In genomic region chr11:76945386-76946202, GRCm38 (mm10) we compare ENCODE assay signal across 8 mouse cellular contexts. TPM values are rescaled to one million over a fixed set of nuclear protein-coding genes. Genes with fewer than 3 reads are reported as not detected.
DNase-seq lines count a peak whose midpoint lies in the region; ATAC-seq and TF ChIP-seq lines count a peak whose summit lies in the region.

No protein-coding gene starts in this region.

- under 1% methylated on average over 58 of the region's 58 CpGs for WGBS in cerebellum, adult 2 months
- under 1% methylated on average over 58 of the region's 58 CpGs for WGBS in hindbrain, embryonic 10.5 days
- WGBS in lung, postnatal 0 days, result under 1% methylated on average over 48 of the region's 58 CpGs

- peak; percentile 94 for DNase-seq in MEL (ENCODE audit: low read depth, low spot score)
- peak; percentile 93 to 97 for DNase-seq in cerebellum, adult 2 months
- peak; percentile 91 for DNase-seq in forelimb bud, embryonic 11.5 days (ENCODE audit: low read depth, low spot score)
- peak; percentile 92 for DNase-seq in hindbrain, embryonic 10.5 days (ENCODE audit: low spot score)
- peak; percentile 88 for DNase-seq in layer of hippocampus, adult 9-11 months
- peak; percentile 93 for DNase-seq in lung, postnatal 0 days (ENCODE audit: low spot score)
- DNase-seq in ovary, postnatal 14 days (ENCODE audit: low spot score), result peak; percentile 96
- DNase-seq in thymus, postnatal 14 days, result peak; percentile 96

- peak overlapping the region; percentile 79 for H3K4me2 ChIP-seq in lung, postnatal 0 days (replicated peaks; ENCODE audit: low read depth, low read length)

- H3K36me3 ChIP-seq in MEL (ENCODE audit: control insufficient read depth in 1 of 2, insufficient read depth in 2 of 2, low read length in 2 of 2), result peaks cover 8 to 18% of the 10 kb centered on the region in 2 experiments
- peaks cover 23% of the 10 kb centered on the region for H3K36me3 ChIP-seq in hindbrain, embryonic 10.5 days
- no peaks in the 10 kb centered on the region for H3K36me3 ChIP-seq in lung, postnatal 0 days (ENCODE audit: insufficient read depth, low read length)

- peak overlapping the region; percentile 94 for H3K9ac ChIP-seq in MEL (ENCODE audit: control insufficient read depth, low read depth, low read length, poor library complexity, severe bottlenecking)
- peak overlapping the region; percentile 72 for H3K9ac ChIP-seq in lung, postnatal 0 days (replicated peaks; ENCODE audit: low read depth)

- peaks cover 9 to 12% of the 10 kb centered on the region in 2 experiments for H3K4me1 ChIP-seq in MEL (ENCODE audit: control insufficient read depth in 1 of 2, insufficient read depth in 2 of 2, low read length in 2 of 2)
- no peaks in the 10 kb centered on the region; the same call in 1 of the 2 replicates for H3K4me1 ChIP-seq in cerebellum, adult 2 months (ENCODE audit: control insufficient read depth, insufficient read depth, low read length)
- H3K4me1 ChIP-seq in hindbrain, embryonic 10.5 days (replicated peaks), result peaks cover 20% of the 10 kb centered on the region
- H3K4me1 ChIP-seq in lung, postnatal 0 days (ENCODE audit: insufficient read depth, low read depth, low read length), result no peaks in the 10 kb centered on the region; the same call in 1 of the 2 replicates

- peak; percentile 81 to 87 for TF ChIP-seq POLR2A in MEL (IDR thresholded peaks at IDR 0.05; ENCODE audit: control insufficient read depth in 1 of 2, insufficient read depth in 1 of 2, low read depth in 1 of 2, low read length in 2 of 2, poor library complexity in 1 of 2)
- TF ChIP-seq POLR2A in cerebellum, adult 2 months (IDR thresholded peaks at IDR 0.05; ENCODE audit: borderline replicate concordance, insufficient read depth, low read length), result peak; percentile 61; the same call in 1 of the 2 replicates

- TF ChIP-seq EP300 in MEL (IDR thresholded peaks at IDR 0.05; ENCODE audit: low read depth in 1 of 2, low read length in 2 of 2), result peak in 1 of 2 experiments; percentile 31; a peak in 1 of 4 replicates
- TF ChIP-seq EP300 in lung, postnatal 0 days (IDR thresholded peaks at IDR 0.05), result no peak

- peaks cover 16% of the 10 kb centered on the region for H3K79me2 ChIP-seq in MEL (ENCODE audit: control insufficient read depth, insufficient read depth, low read length, poor library complexity)

- no peaks in the 10 kb centered on the region for H3K9me3 ChIP-seq in MEL (replicated peaks; ENCODE audit: insufficient read depth, low read length)
- H3K9me3 ChIP-seq in hindbrain, embryonic 10.5 days, result no peaks in the 10 kb centered on the region
- no peaks in the 10 kb centered on the region for H3K9me3 ChIP-seq in lung, postnatal 0 days (ENCODE audit: low read length)

- H3K27ac ChIP-seq in MEL (ENCODE audit: control insufficient read depth, low read depth, low read length), result peak overlapping the region; percentile 57
- H3K27ac ChIP-seq in cerebellum, adult 2 months (ENCODE audit: insufficient read depth, low read length), result peak overlapping the region; percentile 84
- peak overlapping the region; percentile 96 for H3K27ac ChIP-seq in hindbrain, embryonic 10.5 days
- peak overlapping the region; percentile 87 for H3K27ac ChIP-seq in lung, postnatal 0 days (ENCODE audit: low read length)

- TF ChIP-seq RAD21 in MEL (IDR thresholded peaks at IDR 0.05; ENCODE audit: low read depth, low read length), result no peak

- no peak for TF ChIP-seq CTCF in MEL (IDR thresholded peaks at IDR 0.05 in 2 of 3, conservative IDR thresholded peaks at IDR 0.05 in 1 of 3; ENCODE audit: control insufficient read depth in 1 of 3, insufficient read depth in 1 of 3, low read depth in 2 of 3, low read length in 3 of 3, poor library complexity in 1 of 3, severe bottlenecking in 1 of 3)
- TF ChIP-seq CTCF in cerebellum, adult 2 months (IDR thresholded peaks at IDR 0.05; ENCODE audit: borderline replicate concordance, insufficient read depth, low read depth, low read length), result no peak
- no peak for TF ChIP-seq CTCF in lung, postnatal 0 days (IDR thresholded peaks at IDR 0.05)

- peak overlapping the region; percentile 88 to 90 for H3K4me3 ChIP-seq in MEL (ENCODE audit: control insufficient read depth in 1 of 2, insufficient read depth in 1 of 2, low read depth in 2 of 2, low read length in 2 of 2)
- H3K4me3 ChIP-seq in cerebellum, adult 2 months (replicated peaks; ENCODE audit: insufficient read depth, low read depth, low read length), result peak overlapping the region; percentile 95
- H3K4me3 ChIP-seq in hindbrain, embryonic 10.5 days, result peak overlapping the region; percentile 95
- H3K4me3 ChIP-seq in lung, postnatal 0 days (ENCODE audit: low read depth, low read length), result peak overlapping the region; percentile 79

- peaks cover 5 to 13% of the 10 kb centered on the region in 2 experiments for H3K27me3 ChIP-seq in MEL (ENCODE audit: control insufficient read depth in 1 of 2, insufficient read depth in 2 of 2, low read length in 2 of 2)
- H3K27me3 ChIP-seq in cerebellum, adult 2 months (ENCODE audit: control insufficient read depth, insufficient read depth, low read length), result no peaks in the 10 kb centered on the region
- H3K27me3 ChIP-seq in hindbrain, embryonic 10.5 days (ENCODE audit: insufficient read depth, poor library complexity, severe bottlenecking), result no peaks in the 10 kb centered on the region
- no peaks in the 10 kb centered on the region for H3K27me3 ChIP-seq in lung, postnatal 0 days (replicated peaks; ENCODE audit: insufficient read depth, low read length)

- peak; percentile 96 for ATAC-seq in lung, postnatal 0 days

TF ChIP-seq in MEL, 35 proteins besides CTCF, POLR2A, EP300 and RAD21 (continues in another document):
- TF ChIP-seq MAFK (IDR thresholded peaks at IDR 0.05; ENCODE audit: borderline replicate concordance, low read depth, low read length) (peak; percentile 100), JUND (IDR thresholded peaks at IDR 0.05; ENCODE audit: low read depth, low read length) (no peak), RCOR1 (IDR thresholded peaks at IDR 0.05; ENCODE audit: low read depth, low read length) (peak; percentile 34; the same call in 1 of the 2 replicates), MAZ (IDR thresholded peaks at IDR 0.05; ENCODE audit: low read depth, low read length) (peak; percentile 91; the same call in 1 of the 2 replicates), ZNF384 (IDR thresholded peaks at IDR 0.05; ENCODE audit: low read depth, low read length) (no peak), KAT2A (conservative IDR thresholded peaks at IDR 0.05; ENCODE audit: low read depth, low read length) (peak; percentile 61; the same call in 1 of the 2 replicates), ZC3H11A (IDR thresholded peaks at IDR 0.05; ENCODE audit: low read depth, low read length) (no peak), SIN3A (IDR thresholded peaks at IDR 0.05; ENCODE audit: low read length) (peak; percentile 93), MXI1 (IDR thresholded peaks at IDR 0.05; ENCODE audit: low read depth, low read length) (0 out of 2 replicates have a peak, but pooled peaks have one; percentile 34), UBTF (IDR thresholded peaks at IDR 0.05; ENCODE audit: borderline replicate concordance, insufficient read depth, low read depth, low read length) (0 out of 2 replicates have a peak, but pooled peaks have one; percentile 78), E2F4 (IDR thresholded peaks at IDR 0.05; ENCODE audit: borderline replicate concordance, low read depth, low read length) (no peak), CHD1 (IDR thresholded peaks at IDR 0.05; ENCODE audit: low read depth, low read length) (no peak), ZMIZ1 (IDR thresholded peaks at IDR 0.05; ENCODE audit: low read depth, low read length) (peak; percentile 29; the same call in 1 of the 2 replicates), HCFC1 (IDR thresholded peaks at IDR 0.05; ENCODE audit: low read depth, low read length) (peak; percentile 93), ELF1 (IDR thresholded peaks at IDR 0.05; ENCODE audit: low read depth, low read length) (peak; percentile 96), SMC3 (IDR thresholded peaks at IDR 0.05; ENCODE audit: low read depth, low read length) (no peak), GATA1 (IDR thresholded peaks at IDR 0.05; ENCODE audit: low read depth, low read length) (no peak), MEF2A (IDR thresholded peaks at IDR 0.05; ENCODE audit: extremely low read depth, insufficient replicate concordance, low read depth, low read length, poor library complexity, severe bottlenecking) (0 out of 2 replicates have a peak, but pooled peaks have one; percentile 11), BHLHE40 (IDR thresholded peaks at IDR 0.05; ENCODE audit: borderline replicate concordance, low read depth, low read length) (no peak), POLR2AphosphoS2 (IDR thresholded peaks at IDR 0.05; ENCODE audit: low read length) (peak; percentile 59; the same call in 1 of the 2 replicates), TBP (IDR thresholded peaks at IDR 0.05; ENCODE audit: low read depth, low read length) (peak; percentile 64; the same call in 1 of the 2 replicates), ETS1 (IDR thresholded peaks at IDR 0.05; ENCODE audit: low read depth, low read length) (peak; percentile 74)

RNA-seq across cellular contexts. Expression of gene Blmh, which starts 21.0 kb away (rescaled TPM):
- 111 and 144 TPM in 2 replicates for total RNA-seq in MEL (2012; rRNA removed)
- polyA plus RNA-seq in MEL (2012; ENCODE audit: insufficient read depth in 1 of 2, insufficient read length in 2 of 2, low read depth in 1 of 2, low replicate concordance in 2 of 2, missing spikeins in 1 of 2), result 100 to 1,000 TPM in 1 of 2 experiments, not detected in 1; 116 TPM
- polyA plus RNA-seq in cerebellum, adult 2 months (2012; rRNA removed), result 42.0 and 45.9 TPM in 2 replicates
- polyA plus RNA-seq in hindbrain, embryonic 10.5 days (2016; fragmentation: Nextera tagmentation; extraction: Ambion mirVana), result 197 and 203 TPM in 2 replicates
- 90.2 and 98.7 TPM in 2 replicates for polyA plus RNA-seq in lung, postnatal 0 days (2015; fragmentation: Nextera tagmentation; extraction: Ambion mirVana)

RNA-seq across cellular contexts. Expression of gene Tmigd1, which starts 43.6 kb away (rescaled TPM):
- total RNA-seq in MEL (2012; rRNA removed), result not detected in 2 replicates
- not detected for polyA plus RNA-seq in MEL (2012; ENCODE audit: insufficient read depth in 1 of 2, insufficient read length in 2 of 2, low read depth in 1 of 2, low replicate concordance in 2 of 2, missing spikeins in 1 of 2)
- 0.33 TPM in 1 of 2 replicates, not detected in the other for polyA plus RNA-seq in cerebellum, adult 2 months (2012; rRNA removed)
- polyA plus RNA-seq in hindbrain, embryonic 10.5 days (2016; fragmentation: Nextera tagmentation; extraction: Ambion mirVana), result 0.29 TPM in 1 of 2 replicates, not detected in the other
- polyA plus RNA-seq in lung, postnatal 0 days (2015; fragmentation: Nextera tagmentation; extraction: Ambion mirVana), result 0.29 and 0.44 TPM in 2 replicates

RNA-seq across cellular contexts. Expression of gene Slc6a4, which starts 52.8 kb away (rescaled TPM):
- not detected in 2 replicates for total RNA-seq in MEL (2012; rRNA removed)
- not detected for polyA plus RNA-seq in MEL (2012; ENCODE audit: insufficient read depth in 1 of 2, insufficient read length in 2 of 2, low read depth in 1 of 2, low replicate concordance in 2 of 2, missing spikeins in 1 of 2)
- polyA plus RNA-seq in cerebellum, adult 2 months (2012; rRNA removed), result 4.7 and 4.8 TPM in 2 replicates
- 0.37 and 0.63 TPM in 2 replicates for polyA plus RNA-seq in hindbrain, embryonic 10.5 days (2016; fragmentation: Nextera tagmentation; extraction: Ambion mirVana)
- polyA plus RNA-seq in lung, postnatal 0 days (2015; fragmentation: Nextera tagmentation; extraction: Ambion mirVana), result 1.8 and 2.4 TPM in 2 replicates

Comparison
In these comparisons a context has a peak if more than half of its experiments do, and no peak if none do; other contexts are left out.
1. Peak in every context shown above with its lines: DNase-seq, ATAC-seq, H3K4me3 ChIP-seq and H3K27ac ChIP-seq.